Mouse (Mus musculus): Measurements from ENCODE around the gene Rasgef1b. TPM values are rescaled to one million over a fixed set of nuclear protein-coding genes. Genes with fewer than 3 reads are reported as not detected.

Gene Rasgef1b
- polyA plus RNA-seq, 1 experiment from 2014 or later, result 12.0 TPM

DNA sequence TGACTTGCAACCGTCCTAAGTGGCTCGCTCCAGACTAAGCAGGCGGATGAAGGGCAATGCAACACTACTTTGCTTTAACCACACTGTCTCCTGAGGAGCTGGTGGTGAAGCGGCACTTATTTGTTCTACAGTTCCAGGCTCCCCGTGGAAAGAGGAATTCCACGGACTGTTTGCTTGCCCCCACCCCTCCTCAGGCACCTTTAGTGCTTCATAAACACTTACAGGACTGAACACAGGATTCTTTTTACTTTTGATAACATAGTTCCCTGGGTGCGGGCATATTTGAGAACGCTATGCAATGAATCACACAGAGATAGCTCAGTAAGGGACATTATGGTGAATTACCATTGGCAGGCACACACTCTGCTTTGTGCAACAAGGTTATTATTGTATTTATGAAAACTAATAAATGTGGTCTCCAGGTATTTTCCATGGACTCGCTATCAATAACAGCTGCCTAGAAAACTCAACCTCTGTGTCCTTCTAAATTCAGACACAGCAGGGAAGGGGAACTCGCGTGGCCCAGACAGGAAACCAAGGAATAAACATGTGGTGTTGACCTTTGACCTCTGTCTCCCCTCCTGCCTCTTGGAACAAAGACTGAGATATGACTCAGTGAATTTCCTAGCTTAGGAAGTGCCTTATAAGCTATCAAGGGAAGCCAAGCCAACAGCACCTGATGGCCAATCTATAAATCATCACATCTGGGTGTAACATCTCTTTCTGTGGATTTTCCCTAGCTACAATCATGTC lies 486.7 kb downstream of the Rasgef1b start:
- 59% methylated on average over 11 of the region's 11 CpGs for WGBS
- ATAC-seq (ENCODE audit: insufficient read depth, low FRiP score, low read depth), result no peak

DNA sequence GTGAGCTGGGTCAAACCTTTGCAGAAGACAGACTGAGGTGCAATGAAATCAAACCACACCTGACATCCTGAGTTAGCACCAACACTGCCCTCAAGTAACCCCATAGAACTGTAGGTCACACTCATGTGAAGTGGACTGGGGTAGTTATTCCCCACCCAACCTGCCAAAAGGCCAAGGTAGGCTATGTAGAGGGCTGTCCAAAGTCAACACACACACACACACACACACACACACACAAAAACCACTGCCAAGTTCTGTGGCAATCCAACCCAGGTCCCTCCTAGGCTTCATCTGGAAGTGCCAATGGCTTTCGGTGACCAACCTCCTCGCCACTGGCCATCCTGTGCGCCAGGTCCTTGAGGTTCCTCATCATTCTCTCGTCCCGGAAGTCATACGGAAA lies 488.4 kb downstream of the Rasgef1b start:
- no peak overlapping the region for H3K4me2 ChIP-seq
- H3K27ac ChIP-seq, result no peak overlapping the region
- no peaks in the 10 kb centered on the region for H3K4me1 ChIP-seq
- H3K4me3 ChIP-seq (replicated peaks), result no peak overlapping the region
- no peaks in the 10 kb centered on the region for H3K27me3 ChIP-seq (replicated peaks)
- H3K36me3 ChIP-seq, result 0 out of 2 replicates have a peak, but pooled peaks cover 8% of the 10 kb centered on the region
- 87% methylated on average over 6 of the region's 6 CpGs for WGBS
- no peak overlapping the region for H3K9ac ChIP-seq
- no peaks in the 10 kb centered on the region for H3K9me3 ChIP-seq
- no peak for ATAC-seq (ENCODE audit: insufficient read depth, low FRiP score, low read depth)

More for the DNA sequence above, 486.7 kb downstream of the Rasgef1b start:
- Histone ChIP-seq H3K4me1 (no peaks in the 10 kb centered on the region), H3K9me3 (no peaks in the 10 kb centered on the region), H3K9ac (no peak overlapping the region), H3K27me3 (replicated peaks) (no peaks in the 10 kb centered on the region), H3K4me2 (no peak overlapping the region), H3K36me3 (0 out of 2 replicates have a peak, but pooled peaks cover 8% of the 10 kb centered on the region), H3K27ac (no peak overlapping the region), H3K4me3 (replicated peaks) (no peak overlapping the region)

- 77% methylated on average over 9 of the region's 9 CpGs for WGBS
- no peak overlapping the region for H3K4me2 ChIP-seq
- H3K9ac ChIP-seq, result no peak overlapping the region
- no peak overlapping the region for H3K27ac ChIP-seq
- no peaks in the 10 kb centered on the region for H3K9me3 ChIP-seq
- H3K36me3 ChIP-seq, result 0 out of 2 replicates have a peak, but pooled peaks cover 8% of the 10 kb centered on the region
- H3K4me1 ChIP-seq, result no peaks in the 10 kb centered on the region
- no peak for ATAC-seq (ENCODE audit: insufficient read depth, low FRiP score, low read depth)
- no peaks in the 10 kb centered on the region for H3K27me3 ChIP-seq (replicated peaks)
- no peak overlapping the region for H3K4me3 ChIP-seq (replicated peaks)
These were observed 489.2 kb downstream of the Rasgef1b start for GRCm38 (mm10) chr5:99239677-99240076.

DNA sequence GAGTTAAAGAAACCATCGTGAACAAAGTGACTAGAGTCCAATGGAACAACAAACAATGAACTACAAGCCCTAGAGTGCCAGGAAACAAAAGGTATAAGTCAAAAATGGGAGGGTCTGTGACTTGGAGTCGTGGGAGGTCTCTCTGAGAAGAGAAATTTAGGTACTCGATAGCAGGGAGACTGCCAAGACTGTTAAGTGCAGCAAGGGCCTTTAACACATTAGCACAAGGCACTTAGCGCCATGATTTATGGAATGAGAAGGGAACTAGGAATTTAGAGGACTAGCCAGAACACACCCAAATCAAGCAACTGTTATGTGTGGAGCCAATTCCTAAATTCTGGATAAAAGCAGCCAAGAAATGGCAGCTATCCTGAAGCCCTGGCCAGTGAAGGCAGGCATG lies 490.7 kb downstream of the Rasgef1b start:
- Histone ChIP-seq H3K9ac (no peak overlapping the region), H3K4me3 (replicated peaks) (no peak overlapping the region), H3K4me2 (no peak overlapping the region), H3K36me3 (0 out of 2 replicates have a peak, but pooled peaks cover 8% of the 10 kb centered on the region), H3K27ac (peak overlapping the region; percentile 18; the same call in 1 of the 2 replicates), H3K4me1 (no peaks in the 10 kb centered on the region; the same call in 1 of the 2 replicates), H3K9me3 (no peaks in the 10 kb centered on the region), H3K27me3 (replicated peaks) (no peaks in the 10 kb centered on the region)
- ATAC-seq (ENCODE audit: insufficient read depth, low FRiP score, low read depth), result no peak
- WGBS, result 67% methylated on average over 4 of the region's 4 CpGs

- WGBS, result 53% methylated on average over 11 of the region's 11 CpGs
- no peaks in the 10 kb centered on the region for H3K27me3 ChIP-seq (replicated peaks)
- H3K4me1 ChIP-seq, result no peaks in the 10 kb centered on the region; the same call in 1 of the 2 replicates
- H3K4me3 ChIP-seq (replicated peaks), result no peak overlapping the region
- no peak overlapping the region for H3K4me2 ChIP-seq
- peak; percentile 73 for ATAC-seq (ENCODE audit: insufficient read depth, low FRiP score, low read depth)
- no peak overlapping the region for H3K9ac ChIP-seq
- H3K9me3 ChIP-seq, result no peaks in the 10 kb centered on the region
- peak overlapping the region; percentile 58 for H3K27ac ChIP-seq
- peaks cover 8% of the 10 kb centered on the region; the same call in 1 of the 2 replicates for H3K36me3 ChIP-seq
These were observed 491.7 kb downstream of the Rasgef1b start for GRCm38 (mm10) chr5:99236888-99237752.

- no peak overlapping the region for H3K9ac ChIP-seq
- H3K27ac ChIP-seq, result peak overlapping the region; percentile 58
- no peaks in the 10 kb centered on the region for H3K27me3 ChIP-seq (replicated peaks)
- H3K36me3 ChIP-seq, result peaks cover 7% of the 10 kb centered on the region; the same call in 1 of the 2 replicates
- no peaks in the 10 kb centered on the region; the same call in 1 of the 2 replicates for H3K4me1 ChIP-seq
- ATAC-seq (ENCODE audit: insufficient read depth, low FRiP score, low read depth), result no peak
- no peak overlapping the region for H3K4me2 ChIP-seq
- 50% methylated on average over 4 of the region's 4 CpGs for WGBS
- H3K9me3 ChIP-seq, result no peaks in the 10 kb centered on the region
- H3K4me3 ChIP-seq (replicated peaks), result no peak overlapping the region
These were observed 492.4 kb downstream of the Rasgef1b start for GRCm38 (mm10) chr5:99236431-99236830.

DNA sequence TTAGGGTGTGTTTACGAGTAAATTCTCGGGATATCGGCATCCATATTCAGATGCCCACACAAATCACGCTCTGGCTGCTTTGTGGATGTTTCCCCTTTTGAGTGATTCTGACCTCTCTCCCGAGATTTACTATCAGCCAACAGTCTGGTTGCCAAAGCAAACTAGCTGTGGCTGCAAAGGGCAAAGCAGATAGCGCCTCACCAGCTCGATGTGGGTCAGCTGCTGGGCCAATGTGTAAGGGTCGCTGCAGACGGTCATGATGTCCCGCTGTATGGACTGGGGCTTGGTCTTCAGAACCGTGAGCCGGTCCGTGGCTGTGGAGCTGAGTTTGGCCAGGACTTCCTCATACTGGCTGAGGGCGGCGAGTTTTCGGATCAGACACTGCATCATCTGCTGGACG lies 494.6 kb downstream of the Rasgef1b start:
- Histone ChIP-seq H3K9ac (no peak overlapping the region), H3K4me2 (no peak overlapping the region), H3K36me3 (no peaks in the 10 kb centered on the region; the same call in 1 of the 2 replicates), H3K27ac (no peak overlapping the region), H3K4me3 (replicated peaks) (no peak overlapping the region), H3K4me1 (no peaks in the 10 kb centered on the region; the same call in 1 of the 2 replicates), H3K27me3 (replicated peaks) (no peaks in the 10 kb centered on the region), H3K9me3 (no peaks in the 10 kb centered on the region)
- WGBS, result 90% methylated on average over 17 of the region's 17 CpGs
- ATAC-seq (ENCODE audit: insufficient read depth, low FRiP score, low read depth), result no peak

DNA sequence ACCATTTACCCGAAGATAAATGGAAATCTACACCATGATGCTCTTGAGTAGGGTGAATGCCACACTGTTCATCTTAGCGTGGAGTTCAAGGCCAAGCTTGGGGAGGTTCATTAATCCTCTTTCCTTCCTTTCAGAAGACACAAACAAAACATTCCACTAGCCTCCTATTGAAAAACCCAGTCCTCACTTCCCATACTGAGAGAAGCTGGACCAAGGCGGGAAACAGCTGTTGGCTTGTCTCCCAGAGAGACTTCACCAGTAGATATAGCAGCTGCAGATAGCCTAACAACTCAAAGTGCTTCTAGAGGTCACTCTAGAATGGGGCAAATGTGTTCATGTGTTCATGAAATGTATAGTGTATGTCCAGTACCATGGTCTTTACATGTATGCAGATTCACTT lies 495.7 kb downstream of the Rasgef1b start:
- H3K4me1 ChIP-seq, result no peaks in the 10 kb centered on the region; the same call in 1 of the 2 replicates
- no peaks in the 10 kb centered on the region for H3K9me3 ChIP-seq
- no peak overlapping the region for H3K27ac ChIP-seq
- ATAC-seq (ENCODE audit: insufficient read depth, low FRiP score, low read depth), result no peak
- no peaks in the 10 kb centered on the region for H3K27me3 ChIP-seq (replicated peaks)
- H3K9ac ChIP-seq, result no peak overlapping the region
- peaks cover 4% of the 10 kb centered on the region; the same call in 1 of the 2 replicates for H3K36me3 ChIP-seq
- H3K4me3 ChIP-seq (replicated peaks), result no peak overlapping the region
- no peak overlapping the region for H3K4me2 ChIP-seq
- 59% methylated on average over 3 of the region's 3 CpGs for WGBS

DNA sequence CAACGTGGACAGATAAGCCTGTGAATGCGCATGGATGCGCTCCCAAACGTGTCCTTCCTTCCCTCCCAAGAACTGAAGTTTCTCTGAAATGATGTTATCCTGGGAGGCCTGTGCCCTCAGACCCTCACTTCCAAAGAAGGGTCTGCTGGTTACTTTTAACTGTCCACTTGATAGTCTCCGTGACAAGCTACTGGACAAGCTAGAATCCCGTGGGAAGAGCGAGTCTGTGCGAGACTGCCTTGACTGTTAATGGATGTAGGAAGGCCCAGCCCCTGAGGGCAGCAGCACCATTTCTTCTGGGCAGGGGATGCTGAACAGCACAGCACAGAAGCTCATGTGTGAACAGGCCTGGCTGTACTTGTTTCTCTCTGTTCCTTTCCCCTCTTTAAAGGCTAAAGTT lies 496.5 kb downstream of the Rasgef1b start:
- 92% methylated on average over 8 of the region's 8 CpGs for WGBS
- Histone ChIP-seq H3K36me3 (peaks cover 8% of the 10 kb centered on the region; the same call in 1 of the 2 replicates), H3K4me3 (replicated peaks) (no peak overlapping the region)

GRCm38 (mm10) chr5:99230476-99230875 lies 498.4 kb downstream of the Rasgef1b start:
- no peaks in the 10 kb centered on the region; the same call in 1 of the 2 replicates for H3K4me1 ChIP-seq
- no peaks in the 10 kb centered on the region for H3K27me3 ChIP-seq (replicated peaks)
- no peak overlapping the region for H3K4me2 ChIP-seq
- no peak overlapping the region for H3K27ac ChIP-seq
- H3K9me3 ChIP-seq, result no peaks in the 10 kb centered on the region
- 81% methylated on average over 7 of the region's 7 CpGs for WGBS
- H3K36me3 ChIP-seq, result peaks cover 10% of the 10 kb centered on the region; the same call in 1 of the 2 replicates
- no peak overlapping the region for H3K4me3 ChIP-seq (replicated peaks)
- no peak overlapping the region for H3K9ac ChIP-seq
- ATAC-seq (ENCODE audit: insufficient read depth, low FRiP score, low read depth), result no peak

More for the DNA sequence above, 496.5 kb downstream of the Rasgef1b start:
- H3K9ac ChIP-seq, result no peak overlapping the region
- H3K9me3 ChIP-seq, result no peaks in the 10 kb centered on the region
- H3K4me1 ChIP-seq, result no peaks in the 10 kb centered on the region; the same call in 1 of the 2 replicates
- no peak overlapping the region for H3K27ac ChIP-seq
- no peak for ATAC-seq (ENCODE audit: insufficient read depth, low FRiP score, low read depth)
- H3K27me3 ChIP-seq (replicated peaks), result no peaks in the 10 kb centered on the region
- H3K4me2 ChIP-seq, result no peak overlapping the region

- WGBS, result 77% methylated on average over 4 of the region's 4 CpGs
- no peak for ATAC-seq (ENCODE audit: insufficient read depth, low FRiP score, low read depth)
These were observed 501.5 kb downstream of the Rasgef1b start for GRCm38 (mm10) chr5:99227361-99227760.

More at GRCm38 (mm10) chr5:99227361-99227760, 501.5 kb downstream of the Rasgef1b start:
- Histone ChIP-seq H3K4me2 (no peak overlapping the region), H3K4me1 (no peaks in the 10 kb centered on the region), H3K27me3 (replicated peaks) (no peaks in the 10 kb centered on the region), H3K27ac (no peak overlapping the region), H3K9me3 (no peaks in the 10 kb centered on the region), H3K9ac (no peak overlapping the region), H3K4me3 (replicated peaks) (no peak overlapping the region), H3K36me3 (peaks cover 10% of the 10 kb centered on the region; the same call in 1 of the 2 replicates)
